In the genomic region with DNA sequence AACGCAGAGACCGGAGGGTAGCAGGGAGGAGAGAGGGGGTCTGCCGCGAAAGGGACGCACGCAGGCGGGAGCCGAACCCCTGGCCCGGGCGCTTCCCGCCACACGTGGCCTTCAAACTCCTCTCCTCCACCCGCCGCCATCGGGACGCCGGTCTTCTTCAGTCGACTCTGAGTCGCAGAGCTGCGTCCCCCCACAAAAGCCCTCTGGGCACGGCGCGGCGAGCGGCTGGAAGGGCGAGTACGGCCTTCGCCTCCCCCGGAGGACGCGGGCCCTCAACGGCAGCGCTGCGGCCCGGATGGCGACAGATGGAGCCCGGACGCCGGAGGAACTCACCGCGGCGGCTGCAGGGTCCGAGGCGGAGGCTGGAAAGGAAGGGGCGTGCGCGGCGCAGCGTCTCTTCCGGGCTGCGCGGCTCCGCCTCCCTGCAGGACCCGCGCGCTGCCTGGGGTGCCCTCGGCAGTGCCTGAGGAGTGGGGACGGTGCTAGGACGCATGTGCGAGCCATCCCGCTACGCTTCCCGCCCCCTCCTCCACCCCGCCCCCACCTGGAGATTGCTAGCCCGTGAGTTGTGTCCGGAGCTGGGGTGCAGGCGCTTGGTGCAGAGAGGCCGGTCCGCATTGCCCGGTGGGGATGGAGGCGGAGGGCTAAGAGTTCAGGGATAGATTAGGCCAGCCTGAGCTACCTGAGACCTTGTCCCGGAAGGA, we compare ENCODE assay signal across 8 mouse cellular contexts. TPM values are rescaled to one million over a fixed set of nuclear protein-coding genes. Genes with fewer than 3 reads are reported as not detected.
DNase-seq lines count a peak whose midpoint lies in the region; ATAC-seq and TF ChIP-seq lines count a peak whose summit lies in the region.

TSS of gene RPS10-NUDT3 (minus strand) at position 352 of the 704 bp plus-strand sequence.

- peaks cover 0 to 5% of the 10 kb centered on the region in 2 experiments; a peak in 1 of 4 replicates for H3K4me1 ChIP-seq in MEL (ENCODE audit: control insufficient read depth in 1 of 2, insufficient read depth in 2 of 2, low read length in 2 of 2)
- peaks cover 33% of the 10 kb centered on the region for H3K4me1 ChIP-seq in forebrain, embryonic 15.5 days
- peaks cover 10% of the 10 kb centered on the region for H3K4me1 ChIP-seq in lung, embryonic 16.5 days (replicated peaks; ENCODE audit: control insufficient read depth, insufficient read depth, low read length)
- H3K4me1 ChIP-seq in thymus, adult 2 months (replicated peaks; ENCODE audit: control insufficient read depth, insufficient read depth, low read length), result peaks cover 15% of the 10 kb centered on the region

- H3K9me3 ChIP-seq in MEL (replicated peaks; ENCODE audit: insufficient read depth, low read length), result no peaks in the 10 kb centered on the region
- no peaks in the 10 kb centered on the region for H3K9me3 ChIP-seq in forebrain, embryonic 15.5 days
- H3K9me3 ChIP-seq in lung, embryonic 16.5 days (ENCODE audit: control insufficient read depth, low read length), result no peaks in the 10 kb centered on the region

- H3K4me3 ChIP-seq in MEL (ENCODE audit: control insufficient read depth in 1 of 2, insufficient read depth in 1 of 2, low read depth in 2 of 2, low read length in 2 of 2), result peak within 1 kb of the TSS; percentile 73 to 76
- peak within 1 kb of the TSS; percentile 85 for H3K4me3 ChIP-seq in forebrain, embryonic 15.5 days
- H3K4me3 ChIP-seq in lung, embryonic 16.5 days (ENCODE audit: low read length), result peak within 1 kb of the TSS; percentile 97
- H3K4me3 ChIP-seq in thymus, adult 2 months (ENCODE audit: control insufficient read depth, insufficient read depth, low read length), result peak within 1 kb of the TSS; percentile 69

- H3K79me2 ChIP-seq in MEL (ENCODE audit: control insufficient read depth, insufficient read depth, low read length, poor library complexity), result peaks cover 40% of the 10 kb centered on the region

- ATAC-seq in forebrain, embryonic 15.5 days (replicated peaks), result peak; percentile 99
- peak; percentile 98 for ATAC-seq in lung, embryonic 16.5 days (ENCODE audit: low read depth)

- H3K36me3 ChIP-seq in MEL (ENCODE audit: control insufficient read depth in 1 of 2, insufficient read depth in 2 of 2, low read length in 2 of 2), result peaks cover 11 to 13% of the 10 kb centered on the region in 2 experiments
- peaks cover 35% of the 10 kb centered on the region for H3K36me3 ChIP-seq in forebrain, embryonic 15.5 days
- H3K36me3 ChIP-seq in lung, embryonic 16.5 days (ENCODE audit: control insufficient read depth, insufficient read depth, low read length), result peaks cover 33% of the 10 kb centered on the region
- peaks cover 38% of the 10 kb centered on the region for H3K36me3 ChIP-seq in thymus, adult 2 months (ENCODE audit: control insufficient read depth, insufficient read depth, low read length)

- peak within 1 kb of the TSS; percentile 71 for H3K27ac ChIP-seq in MEL (ENCODE audit: control insufficient read depth, low read depth, low read length)
- H3K27ac ChIP-seq in forebrain, embryonic 15.5 days (replicated peaks), result peak within 1 kb of the TSS; percentile 88
- H3K27ac ChIP-seq in lung, embryonic 16.5 days (ENCODE audit: low read length), result peak within 1 kb of the TSS; percentile 71
- H3K27ac ChIP-seq in thymus, adult 2 months (ENCODE audit: control insufficient read depth, insufficient read depth, low read length), result peak within 1 kb of the TSS; percentile 16; the same call in 1 of the 2 replicates

- H3K4me2 ChIP-seq in forebrain, embryonic 15.5 days (replicated peaks), result peak within 1 kb of the TSS; percentile 70
- H3K4me2 ChIP-seq in lung, embryonic 16.5 days (ENCODE audit: low read depth, low read length), result peak within 1 kb of the TSS; percentile 87

- peak within 1 kb of the TSS; percentile 83 for H3K9ac ChIP-seq in MEL (ENCODE audit: control insufficient read depth, low read depth, low read length, poor library complexity, severe bottlenecking)
- H3K9ac ChIP-seq in forebrain, embryonic 15.5 days (replicated peaks), result peak within 1 kb of the TSS; percentile 82
- peak within 1 kb of the TSS; percentile 96 for H3K9ac ChIP-seq in lung, embryonic 16.5 days (ENCODE audit: low read length)

- under 1% methylated on average over 72 of the region's 72 CpGs for WGBS in forebrain, embryonic 15.5 days
- WGBS in lung, embryonic 16.5 days, result under 1% methylated on average over 72 of the region's 72 CpGs
- under 1% methylated on average over 72 of the region's 72 CpGs for WGBS in thymus, adult 2 months

- no peaks in the 10 kb centered on the region for H3K27me3 ChIP-seq in MEL (ENCODE audit: control insufficient read depth in 1 of 2, insufficient read depth in 2 of 2, low read length in 2 of 2)
- no peaks in the 10 kb centered on the region for H3K27me3 ChIP-seq in forebrain, embryonic 15.5 days
- H3K27me3 ChIP-seq in lung, embryonic 16.5 days (ENCODE audit: control insufficient read depth, insufficient read depth, low read depth, low read length), result no peaks in the 10 kb centered on the region
- no peaks in the 10 kb centered on the region for H3K27me3 ChIP-seq in thymus, adult 2 months (ENCODE audit: control insufficient read depth, insufficient read depth, low read length)

- intact Hi-C loops in heart, postnatal 36 days (cut with DNase I), result loop anchor here (5.0 kb wide), 1 partner anchor 428 kb away; no protein-coding TSS in a partner anchor

- peak; percentile 94 for DNase-seq in MEL (ENCODE audit: low read depth, low spot score)
- peak; percentile 91 for DNase-seq in cerebellum, adult 11-12 months
- peak; percentile 87 to 91 for DNase-seq in heart, postnatal 36 days
- DNase-seq in layer of hippocampus, adult 9-11 months, result peak; percentile 92
- DNase-seq in ovary, adult 18-20 months (ENCODE audit: low spot score), result peak; percentile 85
- DNase-seq in thymus, adult 2 months, result peak; percentile 89

- TF ChIP-seq POLR2A in MEL (IDR thresholded peaks at IDR 0.05; ENCODE audit: control insufficient read depth in 1 of 2, insufficient read depth in 1 of 2, low read depth in 1 of 2, low read length in 2 of 2, poor library complexity in 1 of 2), result peak; percentile 84 to 90
- TF ChIP-seq POLR2A in thymus, adult 2 months (IDR thresholded peaks at IDR 0.05; ENCODE audit: control insufficient read depth, extremely low read depth, insufficient read depth, low read length, poor library complexity), result peak; percentile 90

- no peak for TF ChIP-seq RAD21 in MEL (IDR thresholded peaks at IDR 0.05; ENCODE audit: low read depth, low read length)

- peak in 1 of 2 experiments; percentile 31; a peak in 1 of 4 replicates for TF ChIP-seq EP300 in MEL (IDR thresholded peaks at IDR 0.05; ENCODE audit: low read depth in 1 of 2, low read length in 2 of 2)

- 0 out of 6 replicates have a peak, but pooled peaks of 1 of the 3 experiments have one; percentile 0 for TF ChIP-seq CTCF in MEL (IDR thresholded peaks at IDR 0.05 in 2 of 3, conservative IDR thresholded peaks at IDR 0.05 in 1 of 3; ENCODE audit: control insufficient read depth in 1 of 3, insufficient read depth in 1 of 3, low read depth in 2 of 3, low read length in 3 of 3, poor library complexity in 1 of 3, severe bottlenecking in 1 of 3)
- TF ChIP-seq CTCF in thymus, adult 2 months (IDR thresholded peaks at IDR 0.05; ENCODE audit: borderline replicate concordance, control insufficient read depth, extremely low read depth, insufficient read depth, low read length, poor library complexity), result no peak

TF ChIP-seq in MEL, 35 proteins besides CTCF, POLR2A, EP300 and RAD21 (continues in another document):
- TF ChIP-seq MXI1 (IDR thresholded peaks at IDR 0.05; ENCODE audit: low read depth, low read length) (peak; percentile 81), MAX (IDR thresholded peaks at IDR 0.05; ENCODE audit: low read length) (peak; percentile 85), HCFC1 (IDR thresholded peaks at IDR 0.05; ENCODE audit: low read depth, low read length) (peak; percentile 91), UBTF (IDR thresholded peaks at IDR 0.05; ENCODE audit: borderline replicate concordance, insufficient read depth, low read depth, low read length) (0 out of 2 replicates have a peak, but pooled peaks have one; percentile 76), POLR2AphosphoS5 (IDR thresholded peaks at IDR 0.05; ENCODE audit: borderline replicate concordance, low read depth, low read length) (no peak), E2F4 (IDR thresholded peaks at IDR 0.05; ENCODE audit: borderline replicate concordance, low read depth, low read length) (no peak; the same call in 1 of the 2 replicates), RCOR1 (IDR thresholded peaks at IDR 0.05; ENCODE audit: low read depth, low read length) (0 out of 2 replicates have a peak, but pooled peaks have one; percentile 25), NRF1 (IDR thresholded peaks at IDR 0.05; ENCODE audit: insufficient read depth, low read depth, low read length, poor library complexity, severe bottlenecking) (peak; percentile 86), CHD1 (IDR thresholded peaks at IDR 0.05; ENCODE audit: low read depth, low read length) (no peak; the same call in 1 of the 2 replicates), POLR2AphosphoS2 (IDR thresholded peaks at IDR 0.05; ENCODE audit: low read length) (peak; percentile 94), TBP (IDR thresholded peaks at IDR 0.05; ENCODE audit: low read depth, low read length) (peak; percentile 90), TCF12 (IDR thresholded peaks at IDR 0.05; ENCODE audit: low read depth, low read length) (peak; percentile 85), ZC3H11A (IDR thresholded peaks at IDR 0.05; ENCODE audit: low read depth, low read length) (no peak), MEF2A (IDR thresholded peaks at IDR 0.05; ENCODE audit: extremely low read depth, insufficient replicate concordance, low read depth, low read length, poor library complexity, severe bottlenecking) (no peak), ZNF384 (IDR thresholded peaks at IDR 0.05; ENCODE audit: low read depth, low read length) (no peak; the same call in 1 of the 2 replicates), SMC3 (IDR thresholded peaks at IDR 0.05; ENCODE audit: low read depth, low read length) (no peak), MYB (IDR thresholded peaks at IDR 0.05; ENCODE audit: low read depth, low read length) (no peak), ZKSCAN1 (IDR thresholded peaks at IDR 0.05; ENCODE audit: low read depth, low read length) (no peak), NELFE (IDR thresholded peaks at IDR 0.05; ENCODE audit: low read depth, low read length) (peak; percentile 97), CHD2 (IDR thresholded peaks at IDR 0.05; ENCODE audit: low read length) (no peak), MAZ (IDR thresholded peaks at IDR 0.05; ENCODE audit: low read depth, low read length) (peak; percentile 62)

RNA-seq across cellular contexts. Expression of gene RPS10-NUDT3, which starts in this region (rescaled TPM):
- not detected in 2 replicates for total RNA-seq in MEL (2012; rRNA removed)
- polyA plus RNA-seq in MEL (2012; ENCODE audit: insufficient read depth in 1 of 2, insufficient read length in 2 of 2, low read depth in 1 of 2, low replicate concordance in 2 of 2, missing spikeins in 1 of 2), result 10 to 100 TPM in 1 of 2 experiments, not detected in 1; 37.3 TPM
- polyA plus RNA-seq in forebrain, embryonic 15.5 days (2015; fragmentation: Nextera tagmentation; extraction: Ambion mirVana), result not detected in 2 replicates
- total RNA-seq in heart, postnatal 36 days (2021), result not detected
- not detected in 2 replicates for polyA plus RNA-seq in lung, embryonic 16.5 days (2015; fragmentation: Nextera tagmentation; extraction: Ambion mirVana)
- polyA plus RNA-seq in thymus, adult 2 months (2012; rRNA removed), result not detected in 2 replicates

Comparison
In these comparisons a context has a peak if more than half of its experiments do, and no peak if none do; other contexts are left out.
1. Peak in every context shown above with its lines: DNase-seq, ATAC-seq, H3K4me3 ChIP-seq and H3K27ac ChIP-seq.
2. Peak in ATAC-seq, H3K4me3 ChIP-seq, H3K27ac ChIP-seq, H3K9ac ChIP-seq and H3K4me2 ChIP-seq in forebrain, embryonic 15.5 days; RNA of the gene not detected or under 1 TPM.
3. Peak in DNase-seq in heart, postnatal 36 days; RNA of the gene not detected or under 1 TPM.
4. Peak in ATAC-seq, H3K4me3 ChIP-seq, H3K27ac ChIP-seq, H3K9ac ChIP-seq and H3K4me2 ChIP-seq in lung, embryonic 16.5 days; RNA of the gene not detected or under 1 TPM.
5. Peak in DNase-seq, H3K4me3 ChIP-seq and H3K27ac ChIP-seq in thymus, adult 2 months; RNA of the gene not detected or under 1 TPM.
6. H3K27ac ChIP-seq: peak in every context shown above with its lines; median percentile 88 in forebrain, embryonic 15.5 days; 71 in MEL; 71 in lung, embryonic 16.5 days; 16 in thymus, adult 2 months.